In genomic region chr3:87764506-87764905, GRCm38 (mm10) we compare ENCODE assay signal across 7 mouse cellular contexts. TPM values are rescaled to one million over a fixed set of nuclear protein-coding genes. Genes with fewer than 3 reads are reported as not detected.
DNase-seq lines count a peak whose midpoint lies in the region; ATAC-seq and TF ChIP-seq lines count a peak whose summit lies in the region.

No protein-coding gene starts in this region.

- H3K36me3 ChIP-seq in heart, postnatal 0 days (replicated peaks; ENCODE audit: control insufficient read depth, insufficient read depth, low read length): no peaks in the 10 kb centered on the region
- H3K36me3 ChIP-seq in limb, embryonic 13.5 days: no peaks in the 10 kb centered on the region

- ATAC-seq in heart, postnatal 0 days (ENCODE audit: insufficient read depth, low read depth): no peak
- no peak for ATAC-seq in limb, embryonic 13.5 days (ENCODE audit: low FRiP score, low read depth)

- peaks cover 21% of the 10 kb centered on the region for H3K4me1 ChIP-seq in heart, postnatal 0 days (ENCODE audit: control insufficient read depth, insufficient read depth)
- peaks cover 73% of the 10 kb centered on the region for H3K4me1 ChIP-seq in limb, embryonic 13.5 days

- H3K9ac ChIP-seq in heart, postnatal 0 days (replicated peaks; ENCODE audit: low read depth, low read length): 0 out of 2 replicates have a peak overlapping the region, but pooled peaks have one; percentile 6
- peak overlapping the region; percentile 36; the same call in 1 of the 2 replicates for H3K9ac ChIP-seq in limb, embryonic 13.5 days

- peak overlapping the region; percentile 87 for H3K27ac ChIP-seq in heart, postnatal 0 days (ENCODE audit: low read depth)
- H3K27ac ChIP-seq in limb, embryonic 13.5 days: peak overlapping the region; percentile 92

- peaks cover 7% of the 10 kb centered on the region; the same call in 1 of the 2 replicates for H3K27me3 ChIP-seq in heart, postnatal 0 days (ENCODE audit: control insufficient read depth, insufficient read depth, low read length)
- H3K27me3 ChIP-seq in limb, embryonic 13.5 days: 0 out of 2 replicates have a peak, but pooled peaks cover 5% of the 10 kb centered on the region

- H3K9me3 ChIP-seq in heart, postnatal 0 days (replicated peaks; ENCODE audit: control insufficient read depth, low read length): no peaks in the 10 kb centered on the region
- H3K9me3 ChIP-seq in limb, embryonic 13.5 days: no peaks in the 10 kb centered on the region

- DNase-seq in 3T3-L1 (ENCODE audit: low read depth, low spot score) (peak; percentile 74), 416B (ENCODE audit: low read depth) (peak; percentile 35)
- DNase-seq in heart, postnatal 0 days (ENCODE audit: low spot score): no peak
- DNase-seq in yolk sac, embryonic 10.5 days (ENCODE audit: low spot score): peak; percentile 44
- DNase-seq in right cerebral cortex, postnatal 36 days (ENCODE audit: low spot score in 2 of 2): no peak
- DNase-seq in urinary bladder, postnatal 10 days (ENCODE audit: low spot score): no peak

- TF ChIP-seq CTCF in heart, postnatal 0 days (IDR thresholded peaks at IDR 0.05; ENCODE audit: low read depth): no peak

- peak overlapping the region; percentile 57 for H3K4me2 ChIP-seq in heart, postnatal 0 days (ENCODE audit: low read depth, low read length)
- H3K4me2 ChIP-seq in limb, embryonic 13.5 days (replicated peaks): peak overlapping the region; percentile 56

- 23% methylated on average over 10 of the region's 10 CpGs for WGBS in heart, postnatal 0 days
- 20% methylated on average over 10 of the region's 10 CpGs for WGBS in limb, embryonic 13.5 days

- TF ChIP-seq EP300 in heart, postnatal 0 days (IDR thresholded peaks at IDR 0.05; ENCODE audit: low read depth): no peak

- H3K4me3 ChIP-seq in heart, postnatal 0 days (ENCODE audit: low read depth, low read length): peak overlapping the region; percentile 31
- peak overlapping the region; percentile 24; the same call in 1 of the 2 replicates for H3K4me3 ChIP-seq in limb, embryonic 13.5 days

RNA-seq across cellular contexts. Expression of gene Lrrc71, which starts 16.1 kb away (rescaled TPM):
- 0.54 and 1.5 TPM in 2 replicates for total RNA-seq in heart, postnatal 0 days (2014; rRNA removed; ENCODE audit: low replicate concordance)
- polyA plus RNA-seq in heart, postnatal 0 days (2015; fragmentation: Nextera tagmentation; extraction: Ambion mirVana): 0.12 and 0.38 TPM in 2 replicates
- 0.36 and 0.61 TPM in 2 replicates for polyA plus RNA-seq in limb, embryonic 13.5 days (2015; fragmentation: Nextera tagmentation; extraction: Ambion mirVana)

RNA-seq across cellular contexts. Expression of gene Ntrk1, which starts 30.5 kb away (rescaled TPM):
- total RNA-seq in heart, postnatal 0 days (2014; rRNA removed; ENCODE audit: low replicate concordance): 0.11 and 0.62 TPM in 2 replicates
- polyA plus RNA-seq in heart, postnatal 0 days (2015; fragmentation: Nextera tagmentation; extraction: Ambion mirVana): 0.15 and 0.16 TPM in 2 replicates
- 2.6 and 2.7 TPM in 2 replicates for polyA plus RNA-seq in limb, embryonic 13.5 days (2015; fragmentation: Nextera tagmentation; extraction: Ambion mirVana)

RNA-seq across cellular contexts. Expression of gene Insrr, which starts 32.2 kb away (rescaled TPM):
- not detected in 2 replicates for total RNA-seq in heart, postnatal 0 days (2014; rRNA removed; ENCODE audit: low replicate concordance)
- polyA plus RNA-seq in heart, postnatal 0 days (2015; fragmentation: Nextera tagmentation; extraction: Ambion mirVana): not detected in 2 replicates
- 0.27 and 0.51 TPM in 2 replicates for polyA plus RNA-seq in limb, embryonic 13.5 days (2015; fragmentation: Nextera tagmentation; extraction: Ambion mirVana)

RNA-seq across cellular contexts. Expression of gene Pear1, which starts 59.6 kb away (rescaled TPM):
- total RNA-seq in heart, postnatal 0 days (2014; rRNA removed; ENCODE audit: low replicate concordance): 42.7 and 69.9 TPM in 2 replicates
- polyA plus RNA-seq in heart, postnatal 0 days (2015; fragmentation: Nextera tagmentation; extraction: Ambion mirVana): 10.3 and 10.8 TPM in 2 replicates
- 18.2 and 20.4 TPM in 2 replicates for polyA plus RNA-seq in limb, embryonic 13.5 days (2015; fragmentation: Nextera tagmentation; extraction: Ambion mirVana)

Comparison
In these comparisons a context has a peak if more than half of its experiments do, and no peak if none do; other contexts are left out.
1. DNase-seq: peak in 3T3-L1 (single experiment), 416B (single experiment) and yolk sac, embryonic 10.5 days (single experiment); none in heart, postnatal 0 days (single experiment), right cerebral cortex, postnatal 36 days (0 of 2) and urinary bladder, postnatal 10 days (single experiment).